Mouse (Mus musculus): ENCODE measurements around the gene Slc35g3.

Gene Slc35g3

GRCm38 (mm10) chr11:69789431-69789830, 27.7 kb upstream of the Slc35g3 start:
- no peak for ATAC-seq (ENCODE audit: insufficient number of reproducible peaks, low FRiP score, low TSS enrichment)

- no peak for ATAC-seq (ENCODE audit: insufficient number of reproducible peaks, low FRiP score, low TSS enrichment)
Observed at GRCm38 (mm10) chr11:69787306-69787705, 25.5 kb upstream of the Slc35g3 start.

- ATAC-seq (ENCODE audit: insufficient number of reproducible peaks, low FRiP score, low TSS enrichment), result no peak
Observed at GRCm38 (mm10) chr11:69784793-69785272, 23.1 kb upstream of the Slc35g3 start.

- no peak for ATAC-seq (ENCODE audit: insufficient number of reproducible peaks, low FRiP score, low TSS enrichment)
Observed at GRCm38 (mm10) chr11:69781828-69782227, 20.1 kb upstream of the Slc35g3 start.

- no peak for ATAC-seq (ENCODE audit: insufficient number of reproducible peaks, low FRiP score, low TSS enrichment)
Observed at GRCm38 (mm10) chr11:69778985-69779384, 17.2 kb upstream of the Slc35g3 start.

GRCm38 (mm10) chr11:69778258-69778982, 16.7 kb upstream of the Slc35g3 start:
- no peak for ATAC-seq (ENCODE audit: insufficient number of reproducible peaks, low FRiP score, low TSS enrichment)

- ATAC-seq (ENCODE audit: insufficient number of reproducible peaks, low FRiP score, low TSS enrichment), result no peak
Observed at GRCm38 (mm10) chr11:69777504-69778257, 15.9 kb upstream of the Slc35g3 start.

GRCm38 (mm10) chr11:69776488-69776887, 14.7 kb upstream of the Slc35g3 start:
- ATAC-seq (ENCODE audit: insufficient number of reproducible peaks, low FRiP score, low TSS enrichment), result no peak

- ATAC-seq (ENCODE audit: insufficient number of reproducible peaks, low FRiP score, low TSS enrichment), result no peak
Observed at GRCm38 (mm10) chr11:69775716-69776115, 13.9 kb upstream of the Slc35g3 start.

GRCm38 (mm10) chr11:69774961-69775360, 13.2 kb upstream of the Slc35g3 start:
- no peak for ATAC-seq (ENCODE audit: insufficient number of reproducible peaks, low FRiP score, low TSS enrichment)

- ATAC-seq (ENCODE audit: insufficient number of reproducible peaks, low FRiP score, low TSS enrichment), result no peak
Observed at GRCm38 (mm10) chr11:69767625-69767909, 5.8 kb upstream of the Slc35g3 start.

GRCm38 (mm10) chr11:69766872-69767624, 5.3 kb upstream of the Slc35g3 start:
- ATAC-seq (ENCODE audit: insufficient number of reproducible peaks, low FRiP score, low TSS enrichment), result no peak

- peak; percentile 49; the same call in 1 of the 2 replicates for ATAC-seq (ENCODE audit: insufficient number of reproducible peaks, low FRiP score, low TSS enrichment)
Observed at GRCm38 (mm10) chr11:69766126-69766609, 4.4 kb upstream of the Slc35g3 start.

- peak; percentile 34; the same call in 1 of the 2 replicates for ATAC-seq (ENCODE audit: insufficient number of reproducible peaks, low FRiP score, low TSS enrichment)
Observed at GRCm38 (mm10) chr11:69765221-69766125, 3.7 kb upstream of the Slc35g3 start, which contains the start of gene Zbtb4. TSS of gene Zbtb4 (plus strand) at chr11:69765912.

- no peak for ATAC-seq (ENCODE audit: insufficient number of reproducible peaks, low FRiP score, low TSS enrichment)
Observed at GRCm38 (mm10) chr11:69763551-69763950, 1.8 kb upstream of the Slc35g3 start.

- ATAC-seq (ENCODE audit: insufficient number of reproducible peaks, low FRiP score, low TSS enrichment), result no peak
Observed at GRCm38 (mm10) chr11:69760901-69761200, 917 bp downstream of the Slc35g3 start.

- ATAC-seq (ENCODE audit: insufficient number of reproducible peaks, low FRiP score, low TSS enrichment), result no peak
Observed at GRCm38 (mm10) chr11:69760160-69760900, 1.4 kb downstream of the Slc35g3 start.

- ATAC-seq (ENCODE audit: insufficient number of reproducible peaks, low FRiP score, low TSS enrichment), result peak; percentile 69
Observed at GRCm38 (mm10) chr11:69758971-69759721, 2.6 kb downstream of the Slc35g3 start.

All from cerebellum, adult (tissue).